Mouse (Mus musculus) lung, adult 18-20 months (tissue): ENCODE measurements around the gene Usp38.

ENCODE experiments used
- DNase-seq, 2 experiments: peaks; one replicate each; pipeline ENCODE4 v3.0.0; 2022; ENCODE audit warnings: mixed read lengths in 2 of 2

Gene Usp38

DNA sequence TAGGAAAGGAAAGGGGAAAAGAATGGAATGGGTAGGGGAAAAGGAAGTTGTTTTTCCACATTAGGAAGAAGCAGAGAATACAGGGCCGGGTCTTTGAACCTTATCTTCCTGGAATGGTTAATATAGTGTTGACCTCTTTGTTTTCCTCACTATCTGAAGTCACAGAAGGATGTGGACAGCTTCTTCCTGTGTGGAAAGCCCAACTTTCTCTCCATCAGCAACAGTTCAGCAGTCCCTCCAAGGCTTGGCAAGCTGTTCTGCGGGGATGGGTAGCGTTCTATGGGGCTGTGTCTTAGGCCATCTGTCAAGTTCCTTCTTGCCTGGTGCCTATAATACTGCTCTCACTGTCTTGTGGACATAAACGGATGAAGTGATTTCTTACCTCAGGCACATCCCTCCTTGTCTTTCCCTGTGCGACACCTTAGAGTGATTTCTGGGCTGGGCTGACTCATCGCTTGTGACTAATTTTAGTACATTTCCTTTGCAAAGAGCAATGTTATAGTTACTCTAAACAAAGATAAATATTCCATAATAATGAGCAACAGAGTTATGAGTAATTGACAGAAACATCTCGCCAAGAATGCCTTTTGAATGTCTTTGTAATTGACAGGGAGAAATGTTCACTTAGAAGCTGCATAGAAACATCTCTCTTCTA lies 52.7 kb downstream of the Usp38 start:
- no peak for DNase-seq

DNA sequence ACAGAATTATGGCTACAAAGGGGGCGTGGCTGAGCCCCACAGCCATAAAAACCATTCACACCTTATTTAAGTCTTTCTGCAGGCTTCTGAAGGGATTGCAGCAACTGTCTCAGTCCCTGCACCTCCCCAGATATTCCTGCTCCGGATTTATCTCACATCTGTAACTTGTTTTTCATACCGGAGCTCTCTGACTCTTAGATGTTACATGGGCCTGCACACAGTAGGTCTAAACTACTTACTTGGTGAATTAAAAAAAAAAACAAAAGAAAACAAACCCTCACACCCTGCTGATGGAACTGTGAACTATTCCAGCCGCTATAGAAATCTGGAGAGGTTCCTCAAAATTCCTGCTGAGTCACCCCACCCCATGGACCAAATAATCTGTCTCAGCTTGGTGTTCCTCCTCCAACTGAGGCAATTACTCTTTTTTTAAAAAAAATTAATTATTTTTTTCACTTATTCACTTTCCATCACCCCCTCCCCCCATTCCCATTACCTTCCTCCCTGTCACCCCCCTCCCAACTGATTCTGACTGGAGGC lies 53.6 kb downstream of the Usp38 start:
- DNase-seq, result no peak

DNA sequence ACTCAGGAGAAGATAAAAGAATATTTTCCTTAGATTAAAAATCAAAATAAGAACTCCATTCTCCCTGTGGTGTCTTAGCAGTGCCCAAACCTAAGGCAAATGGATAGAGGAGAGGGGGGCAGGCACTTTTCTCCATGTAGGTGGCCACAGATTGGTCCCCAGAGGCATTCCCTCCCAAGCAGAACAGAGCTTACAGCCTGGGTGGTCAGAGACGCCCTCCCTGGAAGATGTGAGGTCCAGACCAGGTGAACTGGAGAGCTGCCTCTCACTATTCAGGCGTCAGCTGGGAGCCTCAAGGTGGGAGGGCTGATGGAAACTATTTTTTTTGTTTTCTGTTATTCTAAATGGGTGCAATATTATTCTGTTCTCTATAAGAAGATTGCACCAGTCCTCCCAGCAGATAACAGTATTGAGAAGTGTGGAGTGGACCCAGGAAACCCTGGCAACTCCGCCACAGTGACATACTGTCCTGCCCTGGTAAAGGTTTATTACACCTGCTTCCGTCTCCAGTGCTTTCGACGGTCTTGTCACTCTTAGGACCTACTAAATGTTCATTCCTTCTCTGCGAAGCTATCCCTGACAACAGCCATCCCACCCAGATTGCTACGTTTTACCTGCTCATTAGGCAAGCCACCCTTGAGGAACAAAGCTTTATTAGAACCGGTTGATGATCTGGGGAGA lies 55.0 kb downstream of the Usp38 start:
- no peak for DNase-seq

DNA sequence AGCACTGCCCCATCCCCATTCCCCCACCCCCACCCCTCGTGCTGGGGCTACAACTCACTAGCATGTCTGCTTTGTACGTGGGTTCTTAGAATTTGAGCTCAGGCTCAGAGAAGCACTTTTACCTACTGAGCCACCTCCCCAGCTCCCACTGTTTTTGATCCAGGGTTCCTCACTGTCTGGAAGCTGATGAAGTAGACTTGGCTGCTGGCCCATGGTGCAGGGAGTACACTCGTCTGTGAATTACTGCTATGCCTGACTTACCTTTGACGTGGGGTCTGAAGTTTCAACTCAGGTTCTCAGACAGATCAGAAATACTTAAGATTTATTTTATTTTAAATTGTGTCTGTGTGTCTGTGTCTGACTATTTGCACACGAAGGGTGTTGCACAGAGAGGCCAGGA lies 57.0 kb downstream of the Usp38 start:
- no peak for DNase-seq

DNA sequence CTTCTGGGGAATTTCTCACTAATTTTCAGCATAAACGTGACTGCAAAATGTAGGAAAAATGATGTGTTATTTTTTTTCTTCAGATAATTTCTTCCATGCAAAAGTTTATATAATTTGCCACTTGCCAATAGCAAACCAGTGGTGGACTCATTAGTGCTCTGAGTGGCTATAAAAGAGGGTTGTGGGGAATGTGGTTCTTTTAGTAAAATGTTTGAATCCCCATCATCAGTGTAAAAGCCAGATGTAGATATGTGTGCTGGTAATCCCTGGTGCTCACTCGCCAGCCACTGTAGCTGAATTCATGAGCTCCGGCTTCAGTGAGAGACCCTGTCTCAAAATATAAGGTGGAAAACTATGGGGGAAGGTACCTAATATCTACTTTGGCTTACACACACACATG lies 61.8 kb downstream of the Usp38 start:
- no peak for DNase-seq

DNA sequence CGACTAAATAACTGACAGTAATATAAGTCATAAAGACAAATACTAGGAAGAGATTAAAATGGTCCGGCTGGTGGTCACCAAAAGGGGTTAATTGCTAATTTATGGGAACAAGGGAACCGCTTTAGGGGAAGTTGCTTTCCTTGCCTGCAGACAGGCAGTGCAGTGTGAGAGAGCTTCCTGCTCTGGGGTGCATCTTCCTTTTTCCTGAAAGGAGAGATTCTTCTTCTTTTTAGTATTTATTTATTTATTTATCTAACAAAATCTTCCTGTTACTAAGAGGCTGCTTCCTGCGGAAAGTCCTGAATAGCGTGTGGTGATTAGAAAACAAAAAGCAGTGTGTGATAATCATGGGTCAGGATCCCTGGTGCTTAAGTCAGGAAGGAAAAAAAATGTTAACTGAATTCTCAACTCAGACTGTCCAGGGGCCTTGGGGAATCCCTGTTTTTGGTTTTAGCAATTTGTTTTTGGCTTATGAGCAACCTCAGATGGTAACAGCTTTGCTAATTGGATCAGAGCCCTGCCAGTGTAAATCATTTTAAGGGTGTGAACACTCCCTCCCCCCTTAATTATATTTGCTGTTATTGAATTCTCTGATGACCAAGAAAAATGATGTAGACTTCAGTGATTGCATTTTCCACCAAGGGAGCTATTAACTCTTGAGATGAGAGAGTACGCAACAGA lies 62.4 kb downstream of the Usp38 start:
- no peak for DNase-seq

DNA sequence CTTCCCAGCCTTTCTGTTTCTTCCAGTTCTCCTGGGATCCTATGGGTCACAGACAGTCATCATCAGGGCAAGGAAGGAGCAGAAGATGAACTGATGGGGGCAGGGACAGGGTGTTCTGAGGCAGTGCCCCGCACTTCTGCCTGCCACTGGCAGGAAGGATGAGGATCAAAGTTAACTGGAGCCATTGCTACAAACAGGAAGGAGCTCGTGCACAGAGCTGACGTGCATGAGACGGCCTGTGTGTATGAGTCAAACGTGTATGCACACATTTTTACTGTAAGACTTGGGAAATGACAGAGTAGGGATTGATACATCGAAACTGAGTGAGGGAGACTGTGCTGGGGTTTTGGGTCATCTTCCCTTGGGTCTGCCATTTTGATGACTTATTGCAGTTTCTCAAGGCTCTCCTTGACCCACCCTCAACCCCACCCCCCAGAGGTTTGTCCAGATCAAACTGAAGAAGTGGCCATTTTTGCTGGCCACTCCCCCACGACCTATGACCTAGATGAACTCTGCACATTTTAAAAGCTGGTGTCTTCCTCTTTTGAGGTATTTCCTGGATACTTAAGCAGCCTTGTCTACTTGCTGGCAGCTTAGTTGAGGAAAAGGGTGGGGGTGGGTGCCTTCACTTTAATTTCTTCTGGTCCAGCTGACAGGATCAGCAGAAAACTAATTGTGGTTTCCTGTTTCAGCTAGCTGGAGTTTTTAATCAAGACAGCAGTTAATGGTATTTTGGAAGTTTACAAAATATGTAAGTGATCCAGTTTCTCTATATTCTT lies 66.1 kb downstream of the Usp38 start:
- DNase-seq, result peak; percentile 10 to 25

DNA sequence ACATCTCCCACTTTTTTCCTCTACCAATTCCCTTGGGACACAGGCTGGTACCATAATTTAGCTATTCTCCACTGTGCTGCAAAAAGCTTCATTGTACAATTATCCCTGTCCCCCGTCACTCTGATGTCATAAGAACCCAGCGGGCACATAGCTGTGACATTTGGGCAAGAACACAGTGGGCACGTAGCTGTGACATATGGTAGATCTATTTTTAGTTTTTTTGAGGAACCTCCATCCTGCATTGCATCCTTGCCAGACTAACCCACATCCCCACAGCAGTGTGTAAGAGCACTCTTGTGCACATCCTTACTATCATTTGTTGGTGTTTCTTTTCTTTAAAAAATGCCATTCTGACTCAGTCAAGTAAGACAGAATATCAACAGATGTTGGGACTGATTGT lies 71.0 kb downstream of the Usp38 start:
- no peak for DNase-seq

DNA sequence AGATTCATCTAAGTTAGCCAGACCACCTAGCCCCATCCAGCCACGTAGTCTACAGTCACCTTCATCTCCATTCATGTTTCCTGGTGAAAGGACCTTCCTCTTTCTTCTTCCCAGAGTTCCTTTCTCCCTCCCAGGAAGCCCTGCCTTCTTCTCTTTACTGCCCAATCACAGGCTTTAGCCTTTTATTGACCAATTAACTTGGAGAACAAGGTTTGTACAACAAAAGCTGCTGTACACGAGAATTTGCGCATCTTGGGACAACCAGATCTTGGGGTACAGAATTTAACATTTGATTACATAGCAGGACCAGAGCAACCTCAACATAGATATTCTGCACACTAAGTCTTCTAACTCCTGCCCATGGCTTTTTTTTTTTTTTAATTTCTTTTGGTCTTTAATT lies 73.1 kb downstream of the Usp38 start:
- no peak for DNase-seq

DNA sequence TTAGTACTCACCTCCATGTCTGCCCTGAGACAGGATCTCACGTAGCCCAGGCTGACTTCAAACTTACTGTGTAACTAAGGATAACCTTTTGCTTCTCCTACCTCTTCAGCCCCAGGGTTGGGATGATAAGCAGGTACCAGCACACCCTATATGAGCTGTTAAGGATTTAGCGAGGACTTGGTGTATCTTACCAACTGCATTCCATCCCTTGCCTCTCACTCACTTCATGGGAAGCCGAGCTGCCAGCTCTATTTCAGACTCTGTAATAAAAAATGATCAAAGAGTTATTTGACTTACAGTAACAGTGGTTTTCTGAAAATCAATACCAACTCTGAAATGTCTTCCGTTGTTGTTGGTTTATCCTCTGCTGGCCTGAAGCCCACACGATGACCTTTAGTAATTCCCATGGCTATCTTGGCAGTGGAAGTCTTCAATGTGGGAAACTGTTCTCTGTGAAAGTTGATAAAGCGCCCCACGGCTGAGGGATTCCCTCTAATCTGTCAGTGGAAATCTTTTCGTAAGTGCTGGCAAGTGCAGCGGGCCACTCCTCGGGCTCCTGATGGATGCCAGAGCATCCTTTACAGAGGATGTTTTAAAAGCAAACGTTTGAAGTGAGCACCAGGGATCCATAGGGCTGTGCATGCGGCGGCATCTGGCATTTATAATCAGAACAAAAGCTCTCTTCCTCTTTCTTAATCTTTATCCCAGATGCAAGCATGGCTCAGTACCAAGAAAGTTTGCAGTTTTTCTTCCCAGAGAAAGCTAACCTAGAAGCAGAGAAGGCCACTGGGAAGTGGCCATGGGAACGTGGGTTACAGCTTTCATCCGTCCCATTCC lies 76.7 kb downstream of the Usp38 start:
- peak in 1 of 2 experiments; percentile 13 for DNase-seq
